Mouse (Mus musculus): ENCODE measurements around the gene R3hdm1. TPM values are rescaled to one million over a fixed set of nuclear protein-coding genes. Genes with fewer than 3 reads are reported as not detected.

R3hdm1 gene
- polyA plus RNA-seq, 1 experiment from 2014 or later: 33.7 TPM

MicroRNAs within 50 kb of the gene (microRNA counts, 519-probe panel; counts per million panel counts)
- microRNA mmu-miR-128: 3,784 counts per million, percentile 28 among the panel's probes with 10 or more counts

Small RNA genes within 50 kb of the gene (microRNA-seq; reads per million reads assigned to microRNA genes)
- gene Mir128-1: 145 reads per million, percentile 55 among the genes with 10 or more reads in this experiment

Other genes with a start within 250 kb of the R3hdm1 start
- gene Map3k19, start 248.3 kb upstream of the R3hdm1 start, polyA plus RNA-seq (2015; fragmentation: Nextera tagmentation; extraction: Ambion mirVana): 0.03 TPM in 1 of 2 replicates, not detected in the other
- gene Rab3gap1, start 234.5 kb upstream of the R3hdm1 start, polyA plus RNA-seq (2015; fragmentation: Nextera tagmentation; extraction: Ambion mirVana): 9.1 and 10.6 TPM in 2 replicates
- 4.7 and 5.3 TPM in 2 replicates for gene Zranb3, start 254 bp upstream of the R3hdm1 start, polyA plus RNA-seq (2015; fragmentation: Nextera tagmentation; extraction: Ambion mirVana)
- gene Ubxn4, start 140.7 kb downstream of the R3hdm1 start, polyA plus RNA-seq (2015; fragmentation: Nextera tagmentation; extraction: Ambion mirVana): 43.1 and 44.6 TPM in 2 replicates
- gene Lct, start 225.0 kb downstream of the R3hdm1 start, polyA plus RNA-seq (2015; fragmentation: Nextera tagmentation; extraction: Ambion mirVana): 0.02 TPM in 2 replicates